Mouse (Mus musculus) forebrain, postnatal 0 days (tissue): ENCODE measurements around the gene Gm1673. TPM values are rescaled to one million over a fixed set of nuclear protein-coding genes. Genes with fewer than 3 reads are reported as not detected.

Source experiments
- ATAC-seq: fragments of 200-750 bp; cut with Nextera tagmentation; 2 replicates; pipeline ENCODE4 v1.8.0; 2017; ENCODE audit warnings: mild to moderate bottlenecking, moderate library complexity
- DNase-seq: peaks from one replicate; pipeline ENCODE4 v3.0.0-alpha.2; 2015
- H3K27ac ChIP-seq: fragments of 300-500 bp; sonication (generic); 2 replicates; pipeline ENCODE4 v1.5.1; 2014; ENCODE audit warnings: low read depth, mild to moderate bottlenecking, antibody characterized with exemption, low read length, moderate library complexity, mixed read lengths
- H3K27me3 ChIP-seq: fragments of 300-500 bp; sonication (generic); 2 replicates; pipeline ENCODE4 v1.6.1; 2014; ENCODE audit warnings: mild to moderate bottlenecking, low read length, mixed read lengths; ENCODE audit not compliant: insufficient read depth
- H3K36me3 ChIP-seq: fragments of 300-500 bp; sonication (generic); 2 replicates; pipeline ENCODE4 v1.6.1; 2014; ENCODE audit warnings: mild to moderate bottlenecking, moderate library complexity; ENCODE audit not compliant: insufficient read depth
- H3K4me1 ChIP-seq: fragments of 300-500 bp; sonication (generic); 2 replicates; pipeline ENCODE4 v1.6.1; 2014; ENCODE audit warnings: antibody characterized with exemption; ENCODE audit not compliant: insufficient read depth
- H3K4me2 ChIP-seq: fragments of 300-500 bp; sonication (generic); 2 replicates; pipeline ENCODE4 v1.6.1; 2014; ENCODE audit warnings: low read depth, mild to moderate bottlenecking, moderate library complexity
- H3K4me3 ChIP-seq: fragments of 300-500 bp; sonication (generic); 2 replicates; pipeline ENCODE4 v1.5.1; 2014; ENCODE audit warnings: low read depth, low read length, mixed read lengths
- H3K9ac ChIP-seq: fragments of 300-500 bp; sonication (generic); 2 replicates; pipeline ENCODE4 v1.6.1; 2014; ENCODE audit warnings: mild to moderate bottlenecking
- H3K9me3 ChIP-seq: fragments of 300-500 bp; sonication (generic); 2 replicates; pipeline ENCODE4 v1.6.1; 2016; ENCODE audit warnings: low read length
- CTCF ChIP-seq: sonication (generic); IDR thresholded peaks from 2 replicates; pipeline ENCODE4 v1.5.1; 2016; ENCODE audit warnings: antibody characterized with exemption, control low read depth, low read depth
- WGBS: fragments of 180-500 bp; shearing (Covaris S2); extraction: QIAGEN DNeasy Blood & Tissue Kit; methylation state at CpG from one replicate; pipeline ENCODE4 v1.1.7; 2014; 5-methylcytosine and 5-hydroxymethylcytosine counted together
- polyA plus RNA-seq: library from polyadenylated mRNA; unstranded; fragments of >200 nt; fragmentation: Nextera tagmentation; extraction: Ambion mirVana; gene quantifications from 2 replicates; pipeline ENCODE4 v1.2.1, GENCODE M21; 2015
- total RNA-seq: library from RNA; depleted of rRNA; stranded (reverse); fragments of >200 nt; gene quantifications from 2 replicates; pipeline ENCODE4 v1.2.3, GENCODE M21; 2014

The Gm1673 gene
- total and polyA plus RNA-seq, 2 experiments from 2014 or later: 539 to 747 TPM

- ATAC-seq (peak; percentile 40), DNase-seq (peak; percentile 73)
- peaks cover 30% of the 10 kb centered on the region for H3K4me1 ChIP-seq
- peak overlapping the region; percentile 87 for H3K9ac ChIP-seq
- H3K4me3 ChIP-seq: peak overlapping the region; percentile 71
- peaks cover 32% of the 10 kb centered on the region; the same call in 1 of the 2 replicates for H3K36me3 ChIP-seq
- H3K9me3 ChIP-seq: no peaks in the 10 kb centered on the region
- peak overlapping the region; percentile 78 for H3K4me2 ChIP-seq
- TF ChIP-seq CTCF: no peak
- 2% methylated on average over 61 of the region's 80 CpGs for WGBS
- peak overlapping the region; percentile 96 for H3K27ac ChIP-seq
- no peaks in the 10 kb centered on the region for H3K27me3 ChIP-seq
Observed at GRCm38 (mm10) chr5:33997051-33997741, 14.0 kb downstream of the Gm1673 start.

GRCm38 (mm10) chr5:33997829-33998504 lies 14.7 kb downstream of the Gm1673 start:
- no peak for ATAC-seq
- peak overlapping the region; percentile 71 for H3K4me3 ChIP-seq
- H3K4me1 ChIP-seq: peaks cover 30% of the 10 kb centered on the region
- no peaks in the 10 kb centered on the region for H3K9me3 ChIP-seq
- DNase-seq: no peak
- peak overlapping the region; percentile 78 for H3K4me2 ChIP-seq
- no peak overlapping the region for H3K27ac ChIP-seq
- H3K27me3 ChIP-seq: no peaks in the 10 kb centered on the region
- H3K36me3 ChIP-seq: peaks cover 33% of the 10 kb centered on the region; the same call in 1 of the 2 replicates
- 70% methylated on average over 20 of the region's 20 CpGs for WGBS
- peak overlapping the region; percentile 87 for H3K9ac ChIP-seq
- no peak for TF ChIP-seq CTCF

GRCm38 (mm10) chr5:33998505-33998877 lies 15.3 kb downstream of the Gm1673 start:
- TF ChIP-seq CTCF: no peak
- ATAC-seq: no peak
- H3K9ac ChIP-seq: 0 out of 2 replicates have a peak overlapping the region, but pooled peaks have one; percentile 87

GRCm38 (mm10) chr5:33999466-34000090 lies 16.3 kb downstream of the Gm1673 start:
- no peak for TF ChIP-seq CTCF
- ATAC-seq: no peak
- DNase-seq: no peak
- Histone ChIP-seq H3K4me1 (peaks cover 30% of the 10 kb centered on the region), H3K27ac (no peak overlapping the region), H3K9me3 (no peaks in the 10 kb centered on the region), H3K9ac (no peak overlapping the region), H3K4me3 (no peak overlapping the region), H3K36me3 (peaks cover 39% of the 10 kb centered on the region; the same call in 1 of the 2 replicates), H3K27me3 (no peaks in the 10 kb centered on the region), H3K4me2 (peak overlapping the region; percentile 78)
- WGBS: 77% methylated on average over 6 of the region's 6 CpGs

More at GRCm38 (mm10) chr5:33998505-33998877, 15.3 kb downstream of the Gm1673 start:
- Histone ChIP-seq H3K4me1 (peaks cover 30% of the 10 kb centered on the region), H3K4me3 (peak overlapping the region; percentile 71), H3K4me2 (peak overlapping the region; percentile 78), H3K9me3 (no peaks in the 10 kb centered on the region), H3K27ac (no peak overlapping the region), H3K36me3 (peaks cover 33% of the 10 kb centered on the region; the same call in 1 of the 2 replicates), H3K27me3 (no peaks in the 10 kb centered on the region)
- 84% methylated on average over 3 of the region's 3 CpGs for WGBS
- no peak for DNase-seq

- Histone ChIP-seq H3K4me3 (no peak overlapping the region), H3K4me2 (no peak overlapping the region), H3K4me1 (peaks cover 23% of the 10 kb centered on the region), H3K27me3 (no peaks in the 10 kb centered on the region), H3K27ac (no peak overlapping the region), H3K36me3 (peaks cover 39% of the 10 kb centered on the region; the same call in 1 of the 2 replicates), H3K9me3 (no peaks in the 10 kb centered on the region), H3K9ac (no peak overlapping the region)
- WGBS: 95% methylated on average over 25 of the region's 25 CpGs
- no peak for ATAC-seq
- DNase-seq: no peak
- TF ChIP-seq CTCF: no peak
Observed at GRCm38 (mm10) chr5:34000809-34001208, 17.6 kb downstream of the Gm1673 start.

- Histone ChIP-seq H3K9ac (no peak overlapping the region), H3K36me3 (peaks cover 39% of the 10 kb centered on the region; the same call in 1 of the 2 replicates), H3K4me2 (no peak overlapping the region), H3K27ac (no peak overlapping the region), H3K9me3 (no peaks in the 10 kb centered on the region), H3K27me3 (no peaks in the 10 kb centered on the region), H3K4me3 (no peak overlapping the region), H3K4me1 (peaks cover 23% of the 10 kb centered on the region)
- no peak for ATAC-seq
- DNase-seq: no peak
- 100% methylated on average over 1 of the region's 1 CpGs for WGBS
- no peak for TF ChIP-seq CTCF
Observed at GRCm38 (mm10) chr5:34001401-34001800, 18.2 kb downstream of the Gm1673 start.

- Histone ChIP-seq H3K4me3 (no peak overlapping the region), H3K9me3 (no peaks in the 10 kb centered on the region), H3K9ac (no peak overlapping the region), H3K27ac (no peak overlapping the region), H3K36me3 (peaks cover 39% of the 10 kb centered on the region; the same call in 1 of the 2 replicates), H3K4me1 (peaks cover 21% of the 10 kb centered on the region), H3K27me3 (no peaks in the 10 kb centered on the region), H3K4me2 (no peak overlapping the region)
- DNase-seq: no peak
- 32% methylated on average over 4 of the region's 4 CpGs for WGBS
- no peak for TF ChIP-seq CTCF
- ATAC-seq: peak; percentile 46; the same call in 1 of the 2 replicates
Observed at GRCm38 (mm10) chr5:34002636-34003035, 19.4 kb downstream of the Gm1673 start.
